Mouse (Mus musculus) G1E (cell line): Measurements from ENCODE around the gene Eed. TPM values are rescaled to one million over a fixed set of nuclear protein-coding genes. Genes with fewer than 3 reads are reported as not detected.

ENCODE experiments used
- ATAC-seq: 2 replicates; pipeline ENCODE4 v1.8.0; 2016; ENCODE audit warnings: mild to moderate bottlenecking; ENCODE audit not compliant: insufficient number of reproducible peaks, poor library complexity, low FRiP score, severe bottlenecking; ENCODE audit errors: extremely low read depth
- DNase-seq: peaks from one replicate; pipeline ENCODE4 v3.0.0; 2012; ENCODE audit warnings: low spot score
- H3K27me3 ChIP-seq: 2 replicates; pipeline ENCODE4 v1.6.1; 2012; ENCODE audit warnings: mild to moderate bottlenecking, low read length, inconsistent platforms; ENCODE audit not compliant: insufficient read depth
- H3K36me3 ChIP-seq: replicated peaks from 2 replicates; pipeline ENCODE3; 2012; ENCODE audit warnings: mild to moderate bottlenecking, inconsistent platforms
- H3K4me1 ChIP-seq: 2 replicates; pipeline ENCODE4 v1.6.1; 2012; ENCODE audit warnings: low read depth, low read length, inconsistent platforms, mixed read lengths; ENCODE audit not compliant: insufficient read depth
- H3K4me3 ChIP-seq: 2 replicates; pipeline ENCODE4 v1.5.1; 2012; ENCODE audit warnings: low read depth, mild to moderate bottlenecking, inconsistent platforms, low read length, moderate library complexity, mixed read lengths
- H3K9me3 ChIP-seq: replicated peaks from 2 replicates; pipeline ENCODE4 v1.6.1; 2012; ENCODE audit warnings: inconsistent platforms
- CTCF ChIP-seq: IDR thresholded peaks from 2 replicates; pipeline ENCODE4 v1.5.1; 2012; ENCODE audit warnings: low read depth, low read length, inconsistent platforms, mixed read lengths
- GATA1 ChIP-seq: IDR thresholded peaks from 2 replicates; pipeline ENCODE4 v1.6.1; 2012; ENCODE audit warnings: borderline replicate concordance, low read length, inconsistent platforms, mixed read lengths
- GATA2 ChIP-seq: IDR thresholded peaks from 2 replicates; pipeline ENCODE4 v1.6.1; 2012; ENCODE audit warnings: low read depth, low read length, inconsistent platforms, borderline replicate concordance
- POLR2AphosphoS5 ChIP-seq: IDR thresholded peaks from 2 replicates; pipeline ENCODE4 v1.6.1; 2012; ENCODE audit warnings: low read depth, low read length, inconsistent platforms; ENCODE audit not compliant: insufficient replicate concordance
- TAL1 ChIP-seq: conservative IDR thresholded peaks from 2 replicates; pipeline ENCODE4 v1.6.1; 2012; ENCODE audit warnings: low read depth, low read length, inconsistent platforms, mixed read lengths
- polyA plus RNA-seq: library from polyadenylated mRNA; stranded (reverse); fragments of >175 nt; gene quantifications from 2 replicates; pipeline ENCODE4 v1.2.3, GENCODE M21; 2012
- total RNA-seq, 2 experiments: library from RNA; stranded (forward) in 1 of 2; stranded (reverse) in 1 of 2; fragments of 200-1000 nt in 1 of 2; fragments of >200 nt in 1 of 2; fragmentation: Nextera tagmentation in 1 of 2; gene quantifications; 2 replicates each; pipeline ENCODE4 v1.2.3; 2014 to 2017

Gene Eed
- total and polyA plus RNA-seq, 3 experiments, result 83.5 to 195 (median 137) TPM

DNA sequence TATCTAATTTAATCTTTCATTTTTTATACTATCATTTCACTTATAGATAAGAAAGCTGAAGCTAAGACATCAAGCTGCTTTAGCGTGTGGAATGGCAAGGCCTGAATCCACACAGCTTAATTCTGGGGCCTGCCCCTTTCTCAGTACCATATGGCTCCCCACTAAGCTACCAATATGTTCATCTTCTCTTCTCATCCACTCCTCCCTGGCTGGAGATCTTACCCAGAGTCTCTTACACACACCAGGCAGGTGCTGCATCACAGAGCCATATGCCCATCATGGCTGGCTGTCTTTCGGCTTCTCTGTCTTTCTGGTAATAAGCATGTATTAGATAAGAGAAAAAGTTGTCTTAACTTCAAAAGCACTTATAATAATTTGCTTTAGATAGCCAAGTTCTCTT, 2.7 kb upstream of the Eed start:
- Histone ChIP-seq H3K4me1 (peaks cover 6% of the 10 kb centered on the region), H3K4me3 (no peak overlapping the region), H3K36me3 (peaks cover 3% of the 10 kb centered on the region), H3K9me3 (no peaks in the 10 kb centered on the region), H3K27me3 (no peaks in the 10 kb centered on the region)
- ATAC-seq (no peak), DNase-seq (no peak)
- TF ChIP-seq POLR2AphosphoS5, result no peak
- no peak for TF ChIP-seq GATA2
- TF ChIP-seq GATA1, result no peak
- no peak for TF ChIP-seq CTCF
- no peak for TF ChIP-seq TAL1

DNA sequence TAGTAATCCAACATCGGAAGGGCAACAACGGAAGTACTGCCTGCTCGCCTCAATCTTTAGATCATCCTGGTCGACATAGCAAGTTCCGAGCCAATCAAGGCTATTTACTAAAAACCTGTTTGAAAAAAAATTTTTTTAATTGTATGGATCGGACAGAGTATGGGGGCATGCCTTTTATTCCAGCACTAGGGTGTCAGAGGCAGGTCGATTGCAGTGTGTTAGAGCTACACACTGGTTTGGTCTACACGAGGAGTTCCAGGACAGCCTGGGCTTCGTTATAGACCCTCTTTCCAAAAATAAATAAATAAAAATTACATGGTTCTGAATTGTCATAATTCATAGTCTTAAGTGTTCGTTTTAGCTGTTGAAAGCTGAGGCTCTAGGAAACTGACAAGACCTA, 774 bp upstream of the Eed start:
- ATAC-seq, result no peak
- Histone ChIP-seq H3K4me1 (peaks cover 8% of the 10 kb centered on the region), H3K27me3 (no peaks in the 10 kb centered on the region), H3K4me3 (peak overlapping the region; percentile 87), H3K9me3 (no peaks in the 10 kb centered on the region), H3K36me3 (peaks cover 12% of the 10 kb centered on the region)
- TF ChIP-seq CTCF (no peak), GATA2 (no peak), POLR2AphosphoS5 (no peak), GATA1 (no peak), TAL1 (no peak)
- DNase-seq, result no peak

DNA sequence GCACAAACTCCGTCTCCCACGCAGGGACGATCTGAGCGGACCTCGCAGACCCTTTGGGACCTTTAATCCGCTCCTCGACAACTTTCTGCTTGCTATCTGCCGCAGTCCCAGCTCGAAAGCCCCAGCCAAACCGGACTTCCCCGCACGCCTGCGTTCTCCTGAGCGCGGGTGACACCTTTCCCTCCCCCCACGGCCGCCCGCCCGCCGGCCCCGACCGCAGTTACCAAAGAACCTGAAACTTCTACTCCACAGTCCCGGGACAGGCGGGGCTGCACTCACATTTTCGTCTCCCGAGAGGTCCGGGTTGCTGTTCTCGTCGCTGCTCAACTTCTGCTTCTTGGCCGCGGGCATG, 674 bp downstream of the Eed start:
- ATAC-seq (no peak; the same call in 1 of the 2 replicates), DNase-seq (no peak)
- H3K4me1 ChIP-seq, result peaks cover 8% of the 10 kb centered on the region
- no peaks in the 10 kb centered on the region for H3K27me3 ChIP-seq
- H3K36me3 ChIP-seq, result peaks cover 26% of the 10 kb centered on the region
- TF ChIP-seq GATA2 (no peak), POLR2AphosphoS5 (no peak), CTCF (no peak), GATA1 (no peak), TAL1 (no peak)
- peak overlapping the region; percentile 87 for H3K4me3 ChIP-seq
- H3K9me3 ChIP-seq, result no peaks in the 10 kb centered on the region

DNA sequence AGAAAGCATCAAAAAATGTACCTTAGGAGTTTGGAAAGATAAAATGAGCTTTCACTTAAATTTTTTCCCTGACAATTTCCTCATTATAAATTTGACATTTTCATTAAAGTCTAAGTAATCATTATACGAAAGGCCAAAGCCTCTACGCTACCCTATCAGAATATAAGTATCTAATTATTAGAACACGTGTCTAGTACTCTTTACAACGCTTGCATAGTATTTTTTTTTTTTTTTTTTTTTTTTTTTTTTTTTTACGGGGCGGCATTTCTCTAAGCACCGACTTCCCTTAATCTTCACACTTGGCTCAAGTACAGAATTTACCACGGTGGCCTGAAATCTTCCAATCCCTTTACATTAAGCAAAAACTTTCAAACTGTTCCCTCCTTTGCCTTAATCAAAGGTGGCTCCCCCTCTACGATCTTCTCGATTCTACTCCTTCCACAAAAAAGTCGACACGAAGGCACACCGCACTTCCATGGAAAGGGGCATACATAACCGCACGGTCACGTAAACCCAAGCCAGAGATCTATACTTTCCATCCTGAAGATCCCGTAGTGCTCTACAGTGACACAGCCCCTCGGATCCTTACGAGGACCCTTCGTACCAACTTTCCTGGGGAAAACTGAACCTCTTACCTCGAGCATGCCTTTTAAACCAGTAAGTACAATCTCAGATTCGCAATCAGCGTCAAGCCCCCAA, 1.2 kb downstream of the Eed start:
- H3K27me3 ChIP-seq, result no peaks in the 10 kb centered on the region
- peaks cover 8% of the 10 kb centered on the region for H3K4me1 ChIP-seq
- peak overlapping the region; percentile 87 for H3K4me3 ChIP-seq
- ATAC-seq (no peak), DNase-seq (peak; percentile 3)
- no peaks in the 10 kb centered on the region for H3K9me3 ChIP-seq
- TF ChIP-seq POLR2AphosphoS5 (no peak), GATA2 (no peak), CTCF (no peak), GATA1 (no peak), TAL1 (no peak)
- peaks cover 29% of the 10 kb centered on the region for H3K36me3 ChIP-seq

DNA sequence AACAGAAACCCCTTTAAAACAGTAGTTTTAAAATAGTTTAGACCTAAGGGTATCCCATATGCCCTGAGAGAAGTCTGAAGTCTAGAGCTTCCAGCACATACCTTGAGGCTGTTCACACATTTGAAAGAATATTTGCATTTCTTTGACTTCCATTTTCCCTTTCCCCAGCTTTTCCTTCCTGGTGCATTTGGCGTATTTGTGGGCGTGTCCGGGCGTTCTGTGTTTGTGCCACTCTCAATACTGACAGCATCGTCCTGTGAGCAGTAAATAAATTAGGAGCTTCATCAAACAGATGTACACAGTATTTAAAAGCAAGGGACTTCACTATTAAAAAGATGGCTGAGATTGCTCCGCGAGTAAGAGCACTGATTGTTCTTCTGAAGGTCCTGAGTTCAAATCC, 4.0 kb downstream of the Eed start:
- Histone ChIP-seq H3K9me3 (no peaks in the 10 kb centered on the region), H3K27me3 (no peaks in the 10 kb centered on the region), H3K4me3 (no peak overlapping the region), H3K4me1 (peaks cover 7% of the 10 kb centered on the region), H3K36me3 (peaks cover 52% of the 10 kb centered on the region)
- TF ChIP-seq GATA2, result no peak
- no peak for TF ChIP-seq TAL1
- TF ChIP-seq POLR2AphosphoS5, result no peak
- no peak for TF ChIP-seq CTCF
- TF ChIP-seq GATA1, result no peak
- ATAC-seq (no peak), DNase-seq (no peak)

DNA sequence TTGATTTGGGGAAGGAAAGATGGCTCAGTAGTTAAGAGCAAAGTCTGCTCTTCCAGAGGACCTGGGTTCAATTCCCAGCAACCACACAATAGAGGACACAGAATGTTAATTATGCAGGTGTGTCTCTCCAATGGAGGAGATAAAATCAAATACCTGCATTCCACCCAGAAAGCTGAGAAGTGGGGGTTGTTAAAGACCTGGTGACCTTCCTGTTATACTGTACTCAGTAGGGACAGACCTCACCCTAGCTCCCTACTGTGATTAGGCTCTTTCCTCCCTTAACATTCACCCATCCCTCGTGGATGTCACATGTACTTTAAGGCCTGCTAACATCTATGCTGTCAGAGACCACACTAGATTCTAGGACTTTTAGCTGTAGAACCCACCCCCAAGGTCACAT, 5.2 kb downstream of the Eed start:
- Histone ChIP-seq H3K36me3 (peaks cover 63% of the 10 kb centered on the region), H3K4me3 (no peak overlapping the region), H3K9me3 (no peaks in the 10 kb centered on the region), H3K4me1 (peaks cover 7% of the 10 kb centered on the region), H3K27me3 (no peaks in the 10 kb centered on the region)
- TF ChIP-seq POLR2AphosphoS5 (no peak), CTCF (no peak), GATA1 (no peak), GATA2 (no peak), TAL1 (no peak)
- ATAC-seq (no peak), DNase-seq (no peak)

DNA sequence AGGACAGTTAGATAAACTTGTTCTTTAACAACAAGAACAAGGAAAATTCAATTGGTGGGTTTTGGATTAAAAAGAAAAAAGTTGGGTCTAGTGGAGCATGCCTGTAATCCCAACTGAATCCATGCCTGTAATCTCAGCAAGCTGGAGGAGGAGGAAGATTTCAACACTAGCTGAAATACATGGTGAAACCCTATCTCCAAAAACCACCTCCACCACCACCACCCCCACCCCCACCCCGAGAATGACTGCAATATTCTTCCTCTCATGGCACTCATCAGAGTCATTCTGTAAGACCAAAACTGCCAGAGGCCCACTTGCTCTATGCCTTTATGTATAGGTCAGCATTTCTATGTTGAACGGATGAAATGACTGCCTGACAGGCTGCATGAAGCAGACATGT, 13.5 kb downstream of the Eed start:
- peaks cover 90% of the 10 kb centered on the region for H3K36me3 ChIP-seq
- no peaks in the 10 kb centered on the region for H3K9me3 ChIP-seq
- no peak overlapping the region for H3K4me3 ChIP-seq
- TF ChIP-seq CTCF (no peak), POLR2AphosphoS5 (no peak), GATA1 (no peak), GATA2 (no peak), TAL1 (no peak)
- ATAC-seq, result no peak
- no peak for DNase-seq
- H3K4me1 ChIP-seq, result peaks cover 4% of the 10 kb centered on the region; the same call in 1 of the 2 replicates
- H3K27me3 ChIP-seq, result no peaks in the 10 kb centered on the region
